ENCODE assay signal across 8 mouse cellular contexts in genomic region chr5:125159293-125159692, GRCm38 (mm10). TPM values are rescaled to one million over a fixed set of nuclear protein-coding genes. Genes with fewer than 3 reads are reported as not detected.
DNase-seq lines count a peak whose midpoint lies in the region; ATAC-seq lines count a peak whose summit lies in the region.

No protein-coding gene starts in this region.

- DNase-seq in left cerebral cortex, postnatal 10 days (ENCODE audit: extremely low spot score in 1 of 2, low spot score in 2 of 2): peak; percentile 70 to 90
- no peak for DNase-seq in left cerebral cortex, adult 18-20 months (ENCODE audit: low spot score in 2 of 2)
- peak; percentile 99 for DNase-seq in cerebellum, adult 9-10 months
- DNase-seq in gastrocnemius, adult 18-20 months (ENCODE audit: low spot score): peak; percentile 92
- DNase-seq in neural tube, embryonic 11.5 days (ENCODE audit: low spot score): peak; percentile 81
- DNase-seq in frontal cortex, adult 2 months (ENCODE audit: extremely low spot score in 1 of 2, low spot score in 1 of 2): no peak

- H3K4me1 ChIP-seq in hindbrain, embryonic 12.5 days: peaks cover 92% of the 10 kb centered on the region
- peaks cover 89% of the 10 kb centered on the region for H3K4me1 ChIP-seq in limb, embryonic 15.5 days
- H3K4me1 ChIP-seq in neural tube, embryonic 11.5 days (ENCODE audit: control insufficient read depth, insufficient read depth, low read length): peaks cover 84% of the 10 kb centered on the region

- H3K9me3 ChIP-seq in hindbrain, embryonic 12.5 days (replicated peaks): no peaks in the 10 kb centered on the region
- no peaks in the 10 kb centered on the region for H3K9me3 ChIP-seq in limb, embryonic 15.5 days
- no peaks in the 10 kb centered on the region for H3K9me3 ChIP-seq in neural tube, embryonic 11.5 days (ENCODE audit: control insufficient read depth, low read length)

- H3K9ac ChIP-seq in hindbrain, embryonic 12.5 days: peak overlapping the region; percentile 20; the same call in 1 of the 2 replicates
- H3K9ac ChIP-seq in limb, embryonic 15.5 days: no peak overlapping the region
- no peak overlapping the region for H3K9ac ChIP-seq in neural tube, embryonic 11.5 days (ENCODE audit: low read length)

- H3K27ac ChIP-seq in hindbrain, embryonic 12.5 days: peak overlapping the region; percentile 90
- peak overlapping the region; percentile 83 for H3K27ac ChIP-seq in limb, embryonic 15.5 days
- peak overlapping the region; percentile 82 for H3K27ac ChIP-seq in neural tube, embryonic 11.5 days (ENCODE audit: low read depth, low read length)

- 4% methylated on average over 12 of the region's 12 CpGs for WGBS in hindbrain, embryonic 12.5 days
- WGBS in limb, embryonic 15.5 days: 3% methylated on average over 12 of the region's 12 CpGs
- 7% methylated on average over 12 of the region's 12 CpGs for WGBS in neural tube, embryonic 11.5 days

- H3K27me3 ChIP-seq in hindbrain, embryonic 12.5 days: no peaks in the 10 kb centered on the region
- no peaks in the 10 kb centered on the region for H3K27me3 ChIP-seq in limb, embryonic 15.5 days
- no peaks in the 10 kb centered on the region for H3K27me3 ChIP-seq in neural tube, embryonic 11.5 days (ENCODE audit: control insufficient read depth, insufficient read depth, low read length)

- H3K4me3 ChIP-seq in hindbrain, embryonic 12.5 days: no peak overlapping the region
- H3K4me3 ChIP-seq in limb, embryonic 15.5 days: peak overlapping the region; percentile 13; the same call in 1 of the 2 replicates
- H3K4me3 ChIP-seq in neural tube, embryonic 11.5 days (ENCODE audit: low read depth, low read length): no peak overlapping the region

- intact Hi-C loops in left cerebral cortex, postnatal 10 days (cut with DNase I): no loop called here

- ATAC-seq in hindbrain, embryonic 12.5 days (ENCODE audit: low FRiP score): peak; percentile 74
- peak; percentile 68 for ATAC-seq in limb, embryonic 15.5 days (ENCODE audit: insufficient number of reproducible peaks, low FRiP score, low TSS enrichment, low read depth)
- ATAC-seq in neural tube, embryonic 11.5 days (ENCODE audit: insufficient read depth, low FRiP score, low TSS enrichment): peak; percentile 68

- H3K4me2 ChIP-seq in hindbrain, embryonic 12.5 days (replicated peaks): peak overlapping the region; percentile 39
- H3K4me2 ChIP-seq in limb, embryonic 15.5 days: peak overlapping the region; percentile 39
- H3K4me2 ChIP-seq in neural tube, embryonic 11.5 days (ENCODE audit: low read depth): peak overlapping the region; percentile 23; the same call in 1 of the 2 replicates

- no peaks in the 10 kb centered on the region for H3K36me3 ChIP-seq in hindbrain, embryonic 12.5 days
- 0 out of 2 replicates have a peak, but pooled peaks cover 3% of the 10 kb centered on the region for H3K36me3 ChIP-seq in limb, embryonic 15.5 days
- no peaks in the 10 kb centered on the region for H3K36me3 ChIP-seq in neural tube, embryonic 11.5 days (ENCODE audit: control insufficient read depth, insufficient read depth, low read length)

RNA-seq across cellular contexts. Expression of gene Ncor2, which starts 19.7 kb away (rescaled TPM):
- 100 to 1,000 TPM; 131 to 146 TPM for total RNA-seq in left cerebral cortex, postnatal 10 days (2021)
- total RNA-seq in left cerebral cortex, adult 18-20 months (2021): 100 to 1,000 TPM; 177 to 208 TPM
- 100 to 1,000 TPM; 118 to 134 TPM for total RNA-seq in gastrocnemius, adult 18-20 months (2021)
- polyA plus RNA-seq in hindbrain, embryonic 12.5 days (2016; fragmentation: Nextera tagmentation; extraction: Ambion mirVana): 30.2 and 31.0 TPM in 2 replicates
- 32.7 and 34.1 TPM in 2 replicates for polyA plus RNA-seq in limb, embryonic 15.5 days (2015; fragmentation: Nextera tagmentation; extraction: Ambion mirVana)
- polyA plus RNA-seq in neural tube, embryonic 11.5 days (2014; fragmentation: Nextera tagmentation; extraction: Ambion mirVana): 23.6 and 24.3 TPM in 2 replicates
- polyA plus RNA-seq in frontal cortex, adult 2 months (2012; rRNA removed): 115 and 145 TPM in 2 replicates

Comparison
In these comparisons a context has a peak if more than half of its experiments do, and no peak if none do; other contexts are left out.
1. DNase-seq: peak in left cerebral cortex, postnatal 10 days (2 of 2), cerebellum, adult 9-10 months (single experiment), gastrocnemius, adult 18-20 months (single experiment) and neural tube, embryonic 11.5 days (single experiment); none in left cerebral cortex, adult 18-20 months (0 of 2) and frontal cortex, adult 2 months (0 of 2).
2. Peak in every context shown above with its lines, with median percentiles within 50 percentile points of each other: ATAC-seq, H3K27ac ChIP-seq and H3K4me2 ChIP-seq.